In the genomic region with DNA sequence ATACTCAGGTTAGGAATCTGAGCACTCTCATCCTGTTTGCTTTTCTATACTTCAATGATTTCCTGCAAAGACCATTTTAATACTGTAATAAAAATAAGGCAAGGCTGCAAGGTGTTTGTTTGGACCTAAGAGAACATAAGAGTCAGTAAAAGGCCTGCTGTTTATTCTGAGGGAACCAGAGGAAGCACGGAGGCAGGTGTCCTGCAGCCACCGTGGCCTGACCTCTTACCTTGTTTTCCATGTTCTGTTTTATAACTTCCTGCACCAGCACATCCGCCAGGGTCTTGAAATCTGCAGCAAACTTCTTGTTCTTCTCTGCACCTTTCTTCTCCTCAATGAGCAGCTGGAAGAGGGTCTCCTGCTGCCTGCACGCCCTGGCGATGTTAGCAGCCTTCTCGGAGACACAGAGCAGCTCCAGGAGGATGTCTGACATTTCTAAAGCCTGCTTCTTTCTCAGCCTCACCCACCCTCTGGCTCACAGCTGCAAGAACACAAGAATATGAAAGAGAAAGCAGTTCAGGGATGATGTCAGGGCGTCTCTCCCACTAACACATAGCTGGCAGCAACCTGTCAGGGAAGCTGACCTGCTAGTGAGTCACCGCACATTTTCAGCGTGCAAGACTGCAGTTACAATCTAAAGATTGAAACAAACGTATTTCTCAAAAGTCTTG, we compare ENCODE assay signal across 8 mouse cellular contexts. TPM values are rescaled to one million over a fixed set of nuclear protein-coding genes. Genes with fewer than 3 reads are reported as not detected.
A peak's percentile ranks its signal among the peaks of the same experiment; 100 is the strongest.
DNase-seq lines count a peak whose midpoint lies in the region; ATAC-seq lines count a peak whose summit lies in the region.

No protein-coding gene starts in this region.

- H3K36me3 ChIP-seq in intestine, embryonic 14.5 days (ENCODE audit: control insufficient read depth, insufficient read depth, low read length): 0 out of 2 replicates have a peak, but pooled peaks cover 2% of the 10 kb centered on the region

- 34% methylated on average over 10 of the region's 10 CpGs for WGBS in intestine, embryonic 14.5 days

- peak; percentile 19 for DNase-seq in gastrocnemius, postnatal 25 days
- DNase-seq in gastrocnemius, postnatal 10 days: no peak
- DNase-seq in 3134 (ENCODE audit: extremely low read depth, insufficient read length, low spot score): peak; percentile 46
- peak; percentile 59 for DNase-seq in intestine, embryonic 14.5 days (ENCODE audit: low spot score)
- peak; percentile 29 to 34 for DNase-seq in thymus, postnatal 10 days (ENCODE audit: low spot score in 2 of 2)

- H3K9me3 ChIP-seq in intestine, embryonic 14.5 days (ENCODE audit: control insufficient read depth, low read length): no peaks in the 10 kb centered on the region

- no peak overlapping the region for H3K27ac ChIP-seq in intestine, embryonic 14.5 days (ENCODE audit: low read depth)

- H3K4me1 ChIP-seq in intestine, embryonic 14.5 days (replicated peaks; ENCODE audit: control insufficient read depth, insufficient read depth, low read length): 0 out of 2 replicates have a peak, but pooled peaks cover 12% of the 10 kb centered on the region

- H3K9ac ChIP-seq in intestine, embryonic 14.5 days (ENCODE audit: low read length): no peak overlapping the region

- no peak overlapping the region for H3K4me2 ChIP-seq in intestine, embryonic 14.5 days (ENCODE audit: low read length)

- H3K4me3 ChIP-seq in intestine, embryonic 14.5 days (ENCODE audit: low read depth, low read length): no peak overlapping the region

- no peaks in the 10 kb centered on the region for H3K27me3 ChIP-seq in intestine, embryonic 14.5 days (replicated peaks; ENCODE audit: control insufficient read depth, insufficient read depth, low read length)

- peak; percentile 64 for ATAC-seq in activated CD4-positive, CD25-positive, alpha-beta regulatory T cell, adult 4 months
- no peak; the same call in 1 of the 2 replicates for ATAC-seq in intestine, embryonic 14.5 days (replicated peaks; ENCODE audit: low FRiP score, low TSS enrichment, low read depth)
- ATAC-seq in megakaryocyte progenitor cell, adult 5-6 weeks (replicated peaks; ENCODE audit: poor library complexity): peak; percentile 33
- ATAC-seq in erythroblast, adult 5-6 weeks (replicated peaks; ENCODE audit: low FRiP score, poor library complexity, severe bottlenecking): no peak

RNA-seq across cellular contexts. Expression of a gene that starts 18.3 kb away (rescaled TPM):
- total RNA-seq in gastrocnemius, postnatal 25 days (2021): 1 to 10 TPM; 5.3 to 9.5 TPM
- total RNA-seq in gastrocnemius, postnatal 10 days (2021): 10 to 100 TPM in 1 of 2 experiments, 1 to 10 TPM in 1; 9.8 to 10.1 TPM
- polyA plus RNA-seq in activated CD4-positive, CD25-positive, alpha-beta regulatory T cell, adult 4 months (2017; shearing (Covaris generic)): 100 to 1,000 TPM in 1 of 2 experiments, 10 to 100 TPM in 1; 74.0 to 108 TPM
- polyA plus RNA-seq in intestine, embryonic 14.5 days (2014; fragmentation: Nextera tagmentation; extraction: Ambion mirVana): 7.6 and 11.0 TPM in 2 replicates
- 9.8 and 14.7 TPM in 2 replicates for total RNA-seq in megakaryocyte progenitor cell, adult 5-6 weeks (2015)
- total RNA-seq in megakaryocyte progenitor cell, adult 5-6 weeks (2017): 8.5 and 23.8 TPM in 2 replicates
- 2.7 and 4.6 TPM in 2 replicates for total RNA-seq in erythroblast, adult 5-6 weeks (2015; ENCODE audit: low replicate concordance)
- total RNA-seq in erythroblast, adult 5-6 weeks (2017; ENCODE audit: low replicate concordance): 5.2 and 6.5 TPM in 2 replicates

RNA-seq across cellular contexts. Expression of a gene that starts 45.5 kb away (rescaled TPM):
- total RNA-seq in gastrocnemius, postnatal 25 days (2021): 10 to 100 TPM; 35.9 to 37.8 TPM
- total RNA-seq in gastrocnemius, postnatal 10 days (2021): 10 to 100 TPM; 29.2 to 35.5 TPM
- 10 to 100 TPM; 30.2 to 36.1 TPM for polyA plus RNA-seq in activated CD4-positive, CD25-positive, alpha-beta regulatory T cell, adult 4 months (2017; shearing (Covaris generic))
- polyA plus RNA-seq in intestine, embryonic 14.5 days (2014; fragmentation: Nextera tagmentation; extraction: Ambion mirVana): 16.8 and 19.1 TPM in 2 replicates
- total RNA-seq in megakaryocyte progenitor cell, adult 5-6 weeks (2015): 51.9 and 62.8 TPM in 2 replicates
- total RNA-seq in megakaryocyte progenitor cell, adult 5-6 weeks (2017): 98.5 and 170 TPM in 2 replicates
- 14.2 and 15.5 TPM in 2 replicates for total RNA-seq in erythroblast, adult 5-6 weeks (2015; ENCODE audit: low replicate concordance)
- total RNA-seq in erythroblast, adult 5-6 weeks (2017; ENCODE audit: low replicate concordance): 16.9 and 20.4 TPM in 2 replicates

Comparison
In these comparisons a context has a peak if more than half of its experiments do, and no peak if none do; other contexts are left out.
1. ATAC-seq: peak in activated CD4-positive, CD25-positive, alpha-beta regulatory T cell, adult 4 months (single experiment) and megakaryocyte progenitor cell, adult 5-6 weeks (single experiment); none in intestine, embryonic 14.5 days (single experiment) and erythroblast, adult 5-6 weeks (single experiment).